Mouse (Mus musculus): ENCODE measurements around the gene Lcor. TPM values are rescaled to one million over a fixed set of nuclear protein-coding genes. Genes with fewer than 3 reads are reported as not detected.

Lcor gene
- polyA plus RNA-seq, 1 experiment from 2014 or later, result 9.9 TPM

DNA sequence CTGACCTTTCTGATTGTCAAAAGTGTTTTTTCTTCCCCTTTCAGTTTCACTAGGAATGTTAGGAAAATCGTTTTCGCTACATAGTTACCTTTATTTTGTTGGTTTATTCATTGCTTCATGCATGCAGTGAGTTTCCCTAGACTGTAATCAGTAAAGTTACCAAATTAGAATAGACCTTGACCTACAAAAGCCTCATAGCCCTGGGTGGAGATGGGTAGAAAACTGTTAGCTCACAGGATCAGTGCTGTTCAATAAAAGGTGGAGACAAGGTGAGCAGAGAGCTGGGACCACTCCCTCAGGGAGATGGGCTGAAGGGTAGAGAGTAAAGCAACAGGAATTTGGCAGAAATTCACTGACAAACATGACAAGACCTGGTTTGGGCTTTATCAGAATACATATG lies 91.3 kb downstream of the Lcor start:
- 92% methylated on average over 2 of the region's 2 CpGs for WGBS
- no peak overlapping the region for H3K9ac ChIP-seq (ENCODE audit: low read depth, low read length)
- ATAC-seq, result no peak

DNA sequence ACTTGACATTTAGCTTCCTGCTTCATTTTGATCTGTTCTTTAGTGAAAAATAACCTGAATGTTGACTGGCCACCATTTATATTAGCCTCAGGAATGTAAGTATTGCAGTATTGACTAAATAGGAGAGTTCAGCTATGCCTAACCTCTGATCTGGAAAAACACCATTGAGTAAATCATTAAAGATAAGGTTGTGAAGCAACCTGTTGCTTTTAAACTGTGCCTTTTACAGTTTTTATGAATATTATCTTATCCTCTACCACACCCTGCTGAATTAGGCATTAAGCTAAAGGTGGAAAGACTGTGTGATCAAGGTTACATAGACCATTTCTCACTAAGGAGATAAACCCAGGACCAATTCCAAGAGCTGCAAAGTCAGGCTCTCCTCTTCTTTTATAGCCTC lies 95.1 kb downstream of the Lcor start:
- H3K4me3 ChIP-seq (ENCODE audit: low read length), result no peak overlapping the region
- H3K27me3 ChIP-seq (replicated peaks; ENCODE audit: control insufficient read depth, insufficient read depth, low read length), result no peaks in the 10 kb centered on the region
- H3K9me3 ChIP-seq (ENCODE audit: control insufficient read depth, low read length), result no peaks in the 10 kb centered on the region
- no peaks in the 10 kb centered on the region for H3K4me1 ChIP-seq (ENCODE audit: control insufficient read depth, insufficient read depth, low read depth, low read length)
- H3K36me3 ChIP-seq (ENCODE audit: control insufficient read depth, insufficient read depth, low read length), result peaks cover 11% of the 10 kb centered on the region
- no peak overlapping the region for H3K9ac ChIP-seq (ENCODE audit: low read depth, low read length)
- no peak for ATAC-seq
- no peak overlapping the region for H3K4me2 ChIP-seq (ENCODE audit: low read length)
- H3K27ac ChIP-seq (ENCODE audit: low read depth, low read length), result no peak overlapping the region

More for the DNA sequence above, 91.3 kb downstream of the Lcor start:
- Histone ChIP-seq H3K9me3 (ENCODE audit: control insufficient read depth, low read length) (no peaks in the 10 kb centered on the region), H3K4me1 (ENCODE audit: control insufficient read depth, insufficient read depth, low read depth, low read length) (no peaks in the 10 kb centered on the region), H3K4me2 (ENCODE audit: low read length) (no peak overlapping the region), H3K27me3 (replicated peaks; ENCODE audit: control insufficient read depth, insufficient read depth, low read length) (no peaks in the 10 kb centered on the region), H3K27ac (ENCODE audit: low read depth, low read length) (no peak overlapping the region), H3K36me3 (ENCODE audit: control insufficient read depth, insufficient read depth, low read length) (no peaks in the 10 kb centered on the region), H3K4me3 (ENCODE audit: low read length) (no peak overlapping the region)

DNA sequence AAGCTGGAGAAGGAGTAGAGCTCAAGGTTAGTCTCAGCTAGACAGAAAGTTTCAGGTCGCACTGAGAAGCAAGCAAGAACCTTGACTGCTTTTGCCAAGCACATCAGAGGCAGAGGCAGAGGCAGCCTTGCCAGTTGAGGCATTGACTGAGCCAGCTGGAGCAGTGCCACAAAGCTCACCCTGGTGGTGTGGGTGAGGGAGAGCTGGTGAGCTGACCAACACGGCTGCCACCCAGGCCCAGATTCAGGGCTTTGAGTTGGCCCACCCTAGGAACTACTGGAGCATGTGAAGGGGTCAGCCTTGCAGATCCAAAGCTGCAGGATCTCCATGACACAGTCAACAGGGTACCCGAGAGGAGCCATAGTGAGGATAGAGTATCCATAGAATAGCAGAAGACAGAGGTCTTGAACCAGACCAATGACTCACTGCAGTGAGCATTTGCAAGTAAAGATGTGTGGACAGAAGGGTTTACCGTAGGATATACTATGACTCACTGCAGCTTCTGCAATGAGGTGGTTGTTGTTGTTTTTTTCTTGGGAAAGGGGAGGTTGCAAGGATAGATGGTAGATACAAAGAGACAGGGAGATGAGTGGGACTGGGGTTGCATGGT lies 97.0 kb downstream of the Lcor start:
- Histone ChIP-seq H3K4me2 (ENCODE audit: low read length) (no peak overlapping the region), H3K27me3 (replicated peaks; ENCODE audit: control insufficient read depth, insufficient read depth, low read length) (no peaks in the 10 kb centered on the region), H3K4me3 (ENCODE audit: low read length) (no peak overlapping the region), H3K36me3 (ENCODE audit: control insufficient read depth, insufficient read depth, low read length) (peaks cover 22% of the 10 kb centered on the region), H3K4me1 (ENCODE audit: control insufficient read depth, insufficient read depth, low read depth, low read length) (no peaks in the 10 kb centered on the region), H3K27ac (ENCODE audit: low read depth, low read length) (no peak overlapping the region), H3K9ac (ENCODE audit: low read depth, low read length) (no peak overlapping the region), H3K9me3 (ENCODE audit: control insufficient read depth, low read length) (no peaks in the 10 kb centered on the region)
- no peak for ATAC-seq
- 82% methylated on average over 4 of the region's 4 CpGs for WGBS

DNA sequence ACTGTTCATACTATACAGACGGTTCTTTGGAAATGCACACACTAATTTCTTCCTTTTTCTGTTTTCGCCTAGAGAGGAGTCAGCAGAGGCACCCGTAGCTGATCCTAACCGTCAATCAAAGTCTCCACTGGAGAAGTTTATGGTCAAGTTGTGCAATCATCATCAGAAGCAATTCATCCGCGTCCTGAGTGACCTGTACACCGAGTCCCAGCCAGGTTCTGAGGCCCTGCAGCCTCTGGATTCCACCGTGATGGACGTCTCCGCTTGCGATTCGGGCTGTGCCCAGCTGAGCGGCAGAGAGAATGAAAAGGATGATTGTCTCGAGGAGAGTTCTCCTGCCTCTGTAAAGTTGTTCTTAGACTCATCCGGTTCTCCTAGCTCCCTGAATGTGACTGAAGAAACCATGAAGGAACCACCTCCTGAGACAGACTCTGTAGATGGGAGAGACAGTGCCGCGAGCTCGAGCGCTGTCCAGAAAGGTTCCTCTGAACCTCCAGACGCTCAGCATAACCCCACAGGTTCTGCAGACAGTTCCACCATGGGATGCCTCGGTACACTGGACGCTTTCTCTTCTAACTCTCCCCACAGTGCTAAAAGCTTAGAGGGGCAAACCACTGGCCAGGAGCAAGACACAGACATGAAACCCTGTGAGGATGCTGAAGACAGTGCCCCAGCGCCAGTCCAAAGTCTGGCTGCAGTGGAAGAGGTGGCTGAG lies 99.4 kb downstream of the Lcor start, which contains the start of gene Gm340:
Gene Gm340, plus strand, starts transcription at position 665 of the 715 bp plus-strand sequence.
- Histone ChIP-seq H3K27me3 (replicated peaks; ENCODE audit: control insufficient read depth, insufficient read depth, low read length) (no peaks in the 10 kb centered on the region), H3K9me3 (ENCODE audit: control insufficient read depth, low read length) (no peaks in the 10 kb centered on the region), H3K4me1 (ENCODE audit: control insufficient read depth, insufficient read depth, low read depth, low read length) (no peaks in the 10 kb centered on the region), H3K27ac (ENCODE audit: low read depth, low read length) (no peak within 1 kb of the TSS), H3K9ac (ENCODE audit: low read depth, low read length) (no peak within 1 kb of the TSS), H3K36me3 (ENCODE audit: control insufficient read depth, insufficient read depth, low read length) (peaks cover 22% of the 10 kb centered on the region), H3K4me3 (ENCODE audit: low read length) (no peak within 1 kb of the TSS), H3K4me2 (ENCODE audit: low read length) (no peak within 1 kb of the TSS)
- 93% methylated on average over 23 of the region's 23 CpGs for WGBS
- ATAC-seq, result no peak

DNA sequence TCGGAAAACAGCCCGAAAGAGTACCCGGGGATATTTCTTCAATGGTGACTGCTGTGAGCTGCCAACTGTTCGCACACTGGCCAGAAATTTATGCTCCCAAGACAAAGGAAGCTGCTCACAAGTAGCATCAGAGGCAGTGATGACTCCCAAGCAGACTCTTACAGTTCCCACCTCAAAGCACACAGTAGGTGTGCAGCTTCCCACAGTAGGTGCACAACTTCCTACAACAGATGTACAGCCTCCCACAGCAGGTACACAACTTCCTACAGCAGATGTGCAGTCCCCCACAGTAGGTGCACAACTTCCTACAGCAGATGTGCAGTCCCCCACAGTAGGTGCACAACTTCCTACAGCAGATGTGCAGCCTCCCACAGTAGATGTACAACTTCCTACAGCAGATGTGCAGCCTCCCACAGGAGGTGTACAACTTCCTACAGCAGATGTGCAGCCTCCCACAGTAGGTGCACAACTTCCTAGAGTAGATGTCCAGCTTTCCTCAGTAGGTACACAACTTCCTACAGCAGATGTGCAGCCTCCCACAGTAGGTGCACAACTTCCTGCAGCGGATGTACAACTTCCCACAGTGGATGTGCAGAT lies 100.6 kb downstream of the Lcor start:
- no peaks in the 10 kb centered on the region for H3K27me3 ChIP-seq (replicated peaks; ENCODE audit: control insufficient read depth, insufficient read depth, low read length)
- H3K4me3 ChIP-seq (ENCODE audit: low read length), result no peak overlapping the region
- ATAC-seq, result no peak
- H3K36me3 ChIP-seq (ENCODE audit: control insufficient read depth, insufficient read depth, low read length), result peaks cover 22% of the 10 kb centered on the region
- no peaks in the 10 kb centered on the region for H3K4me1 ChIP-seq (ENCODE audit: control insufficient read depth, insufficient read depth, low read depth, low read length)
- H3K4me2 ChIP-seq (ENCODE audit: low read length), result no peak overlapping the region
- no peak overlapping the region for H3K9ac ChIP-seq (ENCODE audit: low read depth, low read length)
- H3K27ac ChIP-seq (ENCODE audit: low read depth, low read length), result no peak overlapping the region
- H3K9me3 ChIP-seq (ENCODE audit: control insufficient read depth, low read length), result no peaks in the 10 kb centered on the region
- whole genome bisulfite sequencing, result over 99% methylated on average over 5 of the region's 5 CpGs

DNA sequence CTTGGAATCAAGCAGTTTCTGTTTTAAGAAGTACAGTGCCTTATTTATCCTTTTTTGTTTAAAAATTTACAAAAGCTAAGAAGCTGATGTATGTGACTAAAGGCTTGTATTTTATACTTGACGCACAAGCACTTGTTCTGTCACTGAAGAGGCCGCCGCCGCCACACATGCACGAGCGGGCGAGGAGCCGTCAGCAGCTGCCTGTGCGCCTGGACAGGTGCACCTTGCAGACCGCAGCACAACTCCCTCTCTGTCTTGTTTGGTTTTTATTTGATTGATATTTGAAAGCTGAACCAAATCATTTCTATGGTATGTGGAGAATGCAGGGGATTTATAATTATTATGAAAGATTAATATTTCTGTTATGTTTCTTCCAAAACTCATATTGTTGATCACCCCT lies 104.3 kb downstream of the Lcor start:
- H3K4me2 ChIP-seq (ENCODE audit: low read length), result no peak overlapping the region
- WGBS, result 89% methylated on average over 10 of the region's 10 CpGs
- no peak overlapping the region for H3K9ac ChIP-seq (ENCODE audit: low read depth, low read length)
- no peak overlapping the region for H3K27ac ChIP-seq (ENCODE audit: low read depth, low read length)
- H3K4me3 ChIP-seq (ENCODE audit: low read length), result no peak overlapping the region
- no peak for ATAC-seq
- H3K27me3 ChIP-seq (replicated peaks; ENCODE audit: control insufficient read depth, insufficient read depth, low read length), result no peaks in the 10 kb centered on the region
- H3K9me3 ChIP-seq (ENCODE audit: control insufficient read depth, low read length), result no peaks in the 10 kb centered on the region
- peaks cover 20% of the 10 kb centered on the region for H3K36me3 ChIP-seq (ENCODE audit: control insufficient read depth, insufficient read depth, low read length)
- H3K4me1 ChIP-seq (ENCODE audit: control insufficient read depth, insufficient read depth, low read depth, low read length), result no peaks in the 10 kb centered on the region

DNA sequence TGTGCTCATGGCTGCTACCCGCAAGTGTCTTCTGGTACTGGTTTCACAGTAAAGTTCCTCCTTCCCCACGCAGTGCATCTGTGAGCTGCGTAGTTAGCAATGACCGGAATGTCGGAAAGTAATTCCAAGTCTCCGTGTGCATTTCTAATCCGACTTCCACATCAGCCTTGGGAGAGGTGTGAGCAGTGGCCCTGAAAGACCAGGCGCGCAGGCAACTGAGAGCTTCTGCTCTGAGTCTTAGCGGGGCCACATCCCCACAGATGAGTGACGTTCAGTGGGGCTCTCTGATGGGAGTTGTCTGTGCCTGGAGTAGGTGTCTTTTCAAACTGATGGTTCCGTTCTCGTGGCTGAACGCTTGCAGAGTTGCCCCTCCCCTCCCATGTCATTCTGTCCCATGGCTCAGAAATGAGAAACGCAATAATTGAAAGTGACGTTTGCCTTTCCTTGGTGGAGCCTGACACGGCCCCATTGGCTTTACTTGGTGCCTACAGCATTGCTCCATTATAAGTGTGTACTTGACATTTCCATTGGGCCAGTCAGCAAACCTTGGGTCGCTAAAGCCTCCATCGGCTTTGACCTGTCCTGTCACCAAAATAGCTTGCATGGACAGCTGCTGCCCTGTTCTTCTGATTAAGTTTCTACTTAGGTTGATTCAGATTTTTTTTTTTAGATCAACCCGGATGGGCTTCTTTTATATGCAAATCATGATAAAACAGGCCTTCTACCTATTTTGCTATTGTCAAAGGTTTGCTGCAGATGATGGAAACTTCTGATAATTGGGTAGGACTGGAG lies 105.2 kb downstream of the Lcor start:
- ATAC-seq, result no peak

DNA sequence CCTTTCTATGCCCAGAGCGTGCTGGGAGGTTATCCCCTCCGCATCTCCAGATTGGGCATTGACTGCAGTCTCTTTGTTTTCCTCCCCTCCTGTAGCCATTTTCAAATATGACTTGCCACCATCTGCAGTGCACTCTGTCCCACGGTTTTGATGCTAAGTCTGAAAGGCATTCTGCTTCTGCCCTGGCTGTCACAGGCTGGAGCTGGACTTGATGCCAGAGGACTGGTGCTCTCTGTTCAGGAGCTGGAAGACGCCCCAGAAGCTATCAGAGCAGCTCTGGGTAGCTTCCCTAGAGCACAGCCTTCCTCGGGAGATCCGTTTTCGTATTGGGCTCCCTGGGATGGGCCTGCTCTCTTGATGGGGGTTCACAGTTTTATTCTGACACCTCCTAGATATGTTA lies 106.6 kb downstream of the Lcor start:
- 79% methylated on average over 7 of the region's 7 CpGs for WGBS
- no peak overlapping the region for H3K27ac ChIP-seq (ENCODE audit: low read depth, low read length)

More for the DNA sequence above, 105.2 kb downstream of the Lcor start:
- H3K36me3 ChIP-seq (ENCODE audit: control insufficient read depth, insufficient read depth, low read length), result peaks cover 11% of the 10 kb centered on the region
- H3K4me3 ChIP-seq (ENCODE audit: low read length), result no peak overlapping the region
- no peak overlapping the region for H3K4me2 ChIP-seq (ENCODE audit: low read length)
- no peaks in the 10 kb centered on the region for H3K27me3 ChIP-seq (replicated peaks; ENCODE audit: control insufficient read depth, insufficient read depth, low read length)
- no peak overlapping the region for H3K9ac ChIP-seq (ENCODE audit: low read depth, low read length)
- H3K4me1 ChIP-seq (ENCODE audit: control insufficient read depth, insufficient read depth, low read depth, low read length), result peaks cover 5% of the 10 kb centered on the region; the same call in 1 of the 2 replicates
- H3K9me3 ChIP-seq (ENCODE audit: control insufficient read depth, low read length), result no peaks in the 10 kb centered on the region
- H3K27ac ChIP-seq (ENCODE audit: low read depth, low read length), result no peak overlapping the region
- 85% methylated on average over 20 of the region's 20 CpGs for WGBS

DNA sequence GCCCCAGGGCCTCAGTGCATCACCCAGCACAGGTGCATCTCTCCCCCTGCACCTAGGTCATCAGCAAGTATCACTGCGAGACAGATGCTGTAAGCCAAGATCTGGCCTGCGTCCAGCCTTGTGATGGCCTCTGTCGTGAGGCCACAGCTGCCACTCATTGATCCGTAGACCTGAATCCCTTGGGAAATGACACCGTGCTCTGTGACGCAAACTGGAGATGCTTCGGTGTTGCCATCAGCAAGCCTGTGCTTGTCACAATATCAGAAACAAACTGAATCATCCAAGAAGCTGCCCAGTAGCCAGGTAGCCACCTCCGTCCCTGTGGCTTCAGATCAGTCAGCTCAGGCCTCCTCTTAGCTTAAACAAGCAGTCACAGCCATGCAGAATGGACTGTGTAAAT lies 107.2 kb downstream of the Lcor start:
- no peak for ATAC-seq
- Histone ChIP-seq H3K4me2 (ENCODE audit: low read length) (no peak overlapping the region), H3K4me3 (ENCODE audit: low read length) (no peak overlapping the region), H3K36me3 (ENCODE audit: control insufficient read depth, insufficient read depth, low read length) (no peaks in the 10 kb centered on the region; the same call in 1 of the 2 replicates), H3K27ac (ENCODE audit: low read depth, low read length) (no peak overlapping the region), H3K9ac (ENCODE audit: low read depth, low read length) (no peak overlapping the region), H3K9me3 (ENCODE audit: control insufficient read depth, low read length) (no peaks in the 10 kb centered on the region), H3K4me1 (ENCODE audit: control insufficient read depth, insufficient read depth, low read depth, low read length) (peaks cover 5% of the 10 kb centered on the region; the same call in 1 of the 2 replicates), H3K27me3 (replicated peaks; ENCODE audit: control insufficient read depth, insufficient read depth, low read length) (no peaks in the 10 kb centered on the region)
- WGBS, result 74% methylated on average over 8 of the region's 8 CpGs

More for the DNA sequence above, 106.6 kb downstream of the Lcor start:
- H3K4me1 ChIP-seq (ENCODE audit: control insufficient read depth, insufficient read depth, low read depth, low read length), result peaks cover 5% of the 10 kb centered on the region; the same call in 1 of the 2 replicates
- no peak for ATAC-seq
- no peak overlapping the region for H3K9ac ChIP-seq (ENCODE audit: low read depth, low read length)
- no peak overlapping the region for H3K4me2 ChIP-seq (ENCODE audit: low read length)
- no peak overlapping the region for H3K4me3 ChIP-seq (ENCODE audit: low read length)
- peaks cover 3% of the 10 kb centered on the region; the same call in 1 of the 2 replicates for H3K36me3 ChIP-seq (ENCODE audit: control insufficient read depth, insufficient read depth, low read length)
- no peaks in the 10 kb centered on the region for H3K9me3 ChIP-seq (ENCODE audit: control insufficient read depth, low read length)
- H3K27me3 ChIP-seq (replicated peaks; ENCODE audit: control insufficient read depth, insufficient read depth, low read length), result no peaks in the 10 kb centered on the region

Data from hindbrain, embryonic 16.5 days (tissue).